Mouse (Mus musculus): ENCODE results near the gene Yeats2. TPM values are rescaled to one million over a fixed set of nuclear protein-coding genes. Genes with fewer than 3 reads are reported as not detected.
A peak's percentile ranks its signal among the peaks of the same experiment; 100 is the strongest.

Gene Yeats2
- polyA plus RNA-seq, 1 experiment from 2014 or later = 15.5 TPM

- WGBS = 87% methylated on average over 23 of the region's 23 CpGs
- ATAC-seq = no peak
- peaks cover 15% of the 10 kb centered on the region for H3K36me3 ChIP-seq (ENCODE audit: control insufficient read depth, insufficient read depth, low read length)
Observed at GRCm38 (mm10) chr16:20179406-20180175, 38.7 kb downstream of the Yeats2 start.

GRCm38 (mm10) chr16:20185368-20185767 is 44.5 kb downstream of the Yeats2 start:
- H3K9ac ChIP-seq (ENCODE audit: low read depth, low read length) = no peak overlapping the region
- no peak overlapping the region for H3K4me3 ChIP-seq (ENCODE audit: low read length)
- no peaks in the 10 kb centered on the region for H3K4me1 ChIP-seq (ENCODE audit: control insufficient read depth, insufficient read depth, low read length)
- no peaks in the 10 kb centered on the region for H3K9me3 ChIP-seq (ENCODE audit: control insufficient read depth, low read length)
- H3K27me3 ChIP-seq (replicated peaks; ENCODE audit: control insufficient read depth, insufficient read depth, low read length) = no peaks in the 10 kb centered on the region
- ATAC-seq = no peak
- WGBS = 54% methylated on average over 2 of the region's 2 CpGs
- no peak overlapping the region for H3K27ac ChIP-seq (ENCODE audit: low read length)
- no peak overlapping the region for H3K4me2 ChIP-seq (ENCODE audit: low read depth, low read length)
- peaks cover 5% of the 10 kb centered on the region for H3K36me3 ChIP-seq (ENCODE audit: control insufficient read depth, insufficient read depth, low read length)

More at GRCm38 (mm10) chr16:20179406-20180175, 38.7 kb downstream of the Yeats2 start:
- H3K9me3 ChIP-seq (ENCODE audit: control insufficient read depth, low read length) = no peaks in the 10 kb centered on the region
- H3K27ac ChIP-seq (ENCODE audit: low read length) = no peak overlapping the region
- H3K9ac ChIP-seq (ENCODE audit: low read depth, low read length) = no peak overlapping the region
- H3K4me3 ChIP-seq (ENCODE audit: low read length) = no peak overlapping the region
- H3K4me2 ChIP-seq (ENCODE audit: low read depth, low read length) = no peak overlapping the region
- no peaks in the 10 kb centered on the region for H3K27me3 ChIP-seq (replicated peaks; ENCODE audit: control insufficient read depth, insufficient read depth, low read length)
- H3K4me1 ChIP-seq (ENCODE audit: control insufficient read depth, insufficient read depth, low read length) = no peaks in the 10 kb centered on the region

- 74% methylated on average over 3 of the region's 3 CpGs for WGBS
- Histone ChIP-seq H3K27ac (ENCODE audit: low read length) (no peak overlapping the region; the same call in 1 of the 2 replicates), H3K4me1 (ENCODE audit: control insufficient read depth, insufficient read depth, low read length) (no peaks in the 10 kb centered on the region; the same call in 1 of the 2 replicates), H3K36me3 (ENCODE audit: control insufficient read depth, insufficient read depth, low read length) (peaks cover 15% of the 10 kb centered on the region), H3K4me2 (ENCODE audit: low read depth, low read length) (no peak overlapping the region), H3K9ac (ENCODE audit: low read depth, low read length) (no peak overlapping the region), H3K9me3 (ENCODE audit: control insufficient read depth, low read length) (no peaks in the 10 kb centered on the region), H3K4me3 (ENCODE audit: low read length) (no peak overlapping the region), H3K27me3 (replicated peaks; ENCODE audit: control insufficient read depth, insufficient read depth, low read length) (no peaks in the 10 kb centered on the region)
- ATAC-seq = no peak
Observed at GRCm38 (mm10) chr16:20191161-20191882, 50.5 kb downstream of the Yeats2 start.

GRCm38 (mm10) chr16:20192043-20192442 is 51.2 kb downstream of the Yeats2 start:
- H3K4me1 ChIP-seq (ENCODE audit: control insufficient read depth, insufficient read depth, low read length) = no peaks in the 10 kb centered on the region; the same call in 1 of the 2 replicates
- peaks cover 12% of the 10 kb centered on the region; the same call in 1 of the 2 replicates for H3K36me3 ChIP-seq (ENCODE audit: control insufficient read depth, insufficient read depth, low read length)
- peak overlapping the region; percentile 52 for H3K27ac ChIP-seq (ENCODE audit: low read length)
- ATAC-seq = peak; percentile 89
- H3K9ac ChIP-seq (ENCODE audit: low read depth, low read length) = no peak overlapping the region
- no peak overlapping the region for H3K4me2 ChIP-seq (ENCODE audit: low read depth, low read length)
- no peaks in the 10 kb centered on the region for H3K27me3 ChIP-seq (replicated peaks; ENCODE audit: control insufficient read depth, insufficient read depth, low read length)
- H3K4me3 ChIP-seq (ENCODE audit: low read length) = no peak overlapping the region
- H3K9me3 ChIP-seq (ENCODE audit: control insufficient read depth, low read length) = no peaks in the 10 kb centered on the region

- no peak overlapping the region for H3K9ac ChIP-seq (ENCODE audit: low read depth, low read length)
- peaks cover 2% of the 10 kb centered on the region for H3K4me1 ChIP-seq (ENCODE audit: control insufficient read depth, insufficient read depth, low read length)
- H3K9me3 ChIP-seq (ENCODE audit: control insufficient read depth, low read length) = no peaks in the 10 kb centered on the region
- no peaks in the 10 kb centered on the region for H3K27me3 ChIP-seq (replicated peaks; ENCODE audit: control insufficient read depth, insufficient read depth, low read length)
- WGBS = 85% methylated on average over 3 of the region's 3 CpGs
- H3K4me2 ChIP-seq (ENCODE audit: low read depth, low read length) = no peak overlapping the region
- ATAC-seq = no peak
- no peak overlapping the region for H3K27ac ChIP-seq (ENCODE audit: low read length)
- H3K4me3 ChIP-seq (ENCODE audit: low read length) = no peak overlapping the region
- peaks cover 14% of the 10 kb centered on the region; the same call in 1 of the 2 replicates for H3K36me3 ChIP-seq (ENCODE audit: control insufficient read depth, insufficient read depth, low read length)
Observed at GRCm38 (mm10) chr16:20195546-20195945, 54.7 kb downstream of the Yeats2 start.

- Histone ChIP-seq H3K4me1 (ENCODE audit: control insufficient read depth, insufficient read depth, low read length) (peaks cover 2% of the 10 kb centered on the region), H3K9ac (ENCODE audit: low read depth, low read length) (no peak overlapping the region), H3K27ac (ENCODE audit: low read length) (no peak overlapping the region), H3K9me3 (ENCODE audit: control insufficient read depth, low read length) (peaks cover 4% of the 10 kb centered on the region; the same call in 1 of the 2 replicates), H3K4me2 (ENCODE audit: low read depth, low read length) (no peak overlapping the region), H3K36me3 (ENCODE audit: control insufficient read depth, insufficient read depth, low read length) (peaks cover 14% of the 10 kb centered on the region), H3K4me3 (ENCODE audit: low read length) (no peak overlapping the region), H3K27me3 (replicated peaks; ENCODE audit: control insufficient read depth, insufficient read depth, low read length) (no peaks in the 10 kb centered on the region)
- ATAC-seq = no peak
- 96% methylated on average over 5 of the region's 5 CpGs for WGBS
Observed at GRCm38 (mm10) chr16:20196962-20197361, 56.1 kb downstream of the Yeats2 start.

- Histone ChIP-seq H3K4me3 (ENCODE audit: low read length) (no peak overlapping the region), H3K4me2 (ENCODE audit: low read depth, low read length) (no peak overlapping the region), H3K36me3 (ENCODE audit: control insufficient read depth, insufficient read depth, low read length) (peaks cover 5% of the 10 kb centered on the region), H3K4me1 (ENCODE audit: control insufficient read depth, insufficient read depth, low read length) (peaks cover 2% of the 10 kb centered on the region; the same call in 1 of the 2 replicates), H3K27me3 (replicated peaks; ENCODE audit: control insufficient read depth, insufficient read depth, low read length) (no peaks in the 10 kb centered on the region), H3K9me3 (ENCODE audit: control insufficient read depth, low read length) (peaks cover 4% of the 10 kb centered on the region; the same call in 1 of the 2 replicates), H3K9ac (ENCODE audit: low read depth, low read length) (no peak overlapping the region), H3K27ac (ENCODE audit: low read length) (peak overlapping the region; percentile 52; the same call in 1 of the 2 replicates)
- peak; percentile 82 for ATAC-seq
- WGBS = 59% methylated on average over 5 of the region's 5 CpGs
Observed at GRCm38 (mm10) chr16:20199501-20200201, 58.8 kb downstream of the Yeats2 start.

- peaks cover 19% of the 10 kb centered on the region for H3K36me3 ChIP-seq (ENCODE audit: control insufficient read depth, insufficient read depth, low read length)
- H3K27me3 ChIP-seq (replicated peaks; ENCODE audit: control insufficient read depth, insufficient read depth, low read length) = no peaks in the 10 kb centered on the region
- no peak overlapping the region for H3K9ac ChIP-seq (ENCODE audit: low read depth, low read length)
- no peak overlapping the region for H3K4me3 ChIP-seq (ENCODE audit: low read length)
- WGBS = 88% methylated on average over 3 of the region's 3 CpGs
- H3K27ac ChIP-seq (ENCODE audit: low read length) = no peak overlapping the region
- no peaks in the 10 kb centered on the region for H3K4me1 ChIP-seq (ENCODE audit: control insufficient read depth, insufficient read depth, low read length)
- H3K9me3 ChIP-seq (ENCODE audit: control insufficient read depth, low read length) = no peaks in the 10 kb centered on the region
- peak; percentile 26; the same call in 1 of the 2 replicates for ATAC-seq
- no peak overlapping the region for H3K4me2 ChIP-seq (ENCODE audit: low read depth, low read length)
Observed at GRCm38 (mm10) chr16:20213591-20214226, 72.8 kb downstream of the Yeats2 start.
